Mouse (Mus musculus): ENCODE results near the gene Gsta4.
"Not testable (repeated sequence)": the region's sequence is repeated elsewhere in the genome, so short reads cannot be mapped to it uniquely, and the experiment has no call there.

The Gsta4 gene

GRCm38 (mm10) chr9:78182474-78182873 lies at the start of gene Gsta4:
Gene Gsta4 (plus strand): TSS chr9:78182774.
- DNase-seq, result not testable (repeated sequence)

GRCm38 (mm10) chr9:78135658-78136057 lies 46.9 kb upstream of the Gsta4 start:
- DNase-seq, result no peak

GRCm38 (mm10) chr9:78138044-78138676 lies 44.4 kb upstream of the Gsta4 start:
- no peak for DNase-seq

GRCm38 (mm10) chr9:78139463-78139862 lies 43.1 kb upstream of the Gsta4 start:
- DNase-seq, result no peak

GRCm38 (mm10) chr9:78146099-78146498 lies 36.5 kb upstream of the Gsta4 start:
- no peak for DNase-seq

- DNase-seq, result no peak
Observed at GRCm38 (mm10) chr9:78146627-78147026, 35.9 kb upstream of the Gsta4 start.

- no peak for DNase-seq
Observed at GRCm38 (mm10) chr9:78148149-78148548, 34.4 kb upstream of the Gsta4 start.

- DNase-seq, result not testable (repeated sequence)
Observed at GRCm38 (mm10) chr9:78149770-78150169, 32.8 kb upstream of the Gsta4 start.

- no peak for DNase-seq
Observed at GRCm38 (mm10) chr9:78154211-78154977, 28.2 kb upstream of the Gsta4 start.

GRCm38 (mm10) chr9:78157221-78157620 lies 25.4 kb upstream of the Gsta4 start:
- no peak for DNase-seq

- DNase-seq, result no peak
Observed at GRCm38 (mm10) chr9:78163291-78163690, 19.3 kb upstream of the Gsta4 start.

- DNase-seq, result no peak
Observed at GRCm38 (mm10) chr9:78164741-78165140, 17.8 kb upstream of the Gsta4 start.

GRCm38 (mm10) chr9:78165454-78165853 lies 17.1 kb upstream of the Gsta4 start:
- no peak for DNase-seq

- DNase-seq, result no peak
Observed at GRCm38 (mm10) chr9:78166694-78167452, 15.7 kb upstream of the Gsta4 start.

GRCm38 (mm10) chr9:78167453-78167969 lies 15.1 kb upstream of the Gsta4 start:
- no peak for DNase-seq

- no peak for DNase-seq
Observed at GRCm38 (mm10) chr9:78168864-78169263, 13.7 kb upstream of the Gsta4 start.

- no peak for DNase-seq
Observed at GRCm38 (mm10) chr9:78174016-78174415, 8.6 kb upstream of the Gsta4 start.

- not testable (repeated sequence) for DNase-seq
Observed at GRCm38 (mm10) chr9:78174925-78175276, 7.7 kb upstream of the Gsta4 start.

GRCm38 (mm10) chr9:78175277-78176200 lies 7.0 kb upstream of the Gsta4 start:
- peak; percentile 97 to 98 for DNase-seq

GRCm38 (mm10) chr9:78176201-78176727 lies 6.3 kb upstream of the Gsta4 start:
- peak; percentile 62 to 63 for DNase-seq

GRCm38 (mm10) chr9:78176831-78177230 lies 5.7 kb upstream of the Gsta4 start:
- peak; percentile 9 to 31 for DNase-seq

GRCm38 (mm10) chr9:78178197-78178596 lies 4.4 kb upstream of the Gsta4 start:
- no peak for DNase-seq

Data from cerebellum, adult 18-20 months (tissue).